Mouse (Mus musculus): ENCODE measurements around the gene Trappc3. TPM values are rescaled to one million over a fixed set of nuclear protein-coding genes. Genes with fewer than 3 reads are reported as not detected.

The Trappc3 gene
- polyA plus RNA-seq (2012) = 28.4 and 37.2 TPM in 2 replicates

GRCm38 (mm10) chr4:126262119-126262807 lies at the start of gene Trappc3:
Gene Trappc3, plus strand, starts transcription at chr4:126262325.

GRCm38 (mm10) chr4:126256131-126256791 lies 5.9 kb upstream of the Trappc3 start, which contains the start of gene Map7d1:
Gene Map7d1, minus strand, starts transcription at chr4:126256343.

GRCm38 (mm10) chr4:126286492-126286891 lies 24.4 kb downstream of the Trappc3 start, which contains the start of gene Col8a2:
Gene Col8a2, plus strand, starts transcription at chr4:126286793.

GRCm38 (mm10) chr4:126321111-126321853 lies 59.2 kb downstream of the Trappc3 start, which contains the start of gene Adprhl2:
Gene Adprhl2, minus strand, starts transcription at chr4:126321703.

GRCm38 (mm10) chr4:126325281-126325861 lies 63.2 kb downstream of the Trappc3 start, which contains the start of gene Tekt2:
Gene Tekt2, minus strand, starts transcription at chr4:126325688.

Other genes starting within 250 kb of the Trappc3 start
- 124 and 152 TPM in 2 replicates for gene Csf3r, start 237.8 kb upstream of the Trappc3 start, polyA plus RNA-seq (2012)
- gene Mrps15, start 215.4 kb upstream of the Trappc3 start, polyA plus RNA-seq (2012) = 215 and 226 TPM in 2 replicates
- 2.0 and 2.2 TPM in 2 replicates for gene Oscp1, start 203.8 kb upstream of the Trappc3 start, polyA plus RNA-seq (2012)
- gene Lsm10, start 165.7 kb upstream of the Trappc3 start, polyA plus RNA-seq (2012) = 9.4 and 12.7 TPM in 2 replicates
- 43.4 and 46.0 TPM in 2 replicates for gene Stk40, start 158.4 kb upstream of the Trappc3 start, polyA plus RNA-seq (2012)
- gene Eva1b, start 114.6 kb upstream of the Trappc3 start, polyA plus RNA-seq (2012) = 13.7 and 19.3 TPM in 2 replicates
- gene Sh3d21, start 98.8 kb upstream of the Trappc3 start, polyA plus RNA-seq (2012) = 0.52 and 0.73 TPM in 2 replicates
- gene Thrap3, start 59.6 kb upstream of the Trappc3 start, polyA plus RNA-seq (2012) = 156 and 255 TPM in 2 replicates
- 279 and 331 TPM in 2 replicates for gene Map7d1, start 6.0 kb upstream of the Trappc3 start, polyA plus RNA-seq (2012)
- gene Col8a2, start 24.5 kb downstream of the Trappc3 start, polyA plus RNA-seq (2012) = 0.03 TPM in 1 of 2 replicates, not detected in the other
- gene Adprhl2, start 59.4 kb downstream of the Trappc3 start, polyA plus RNA-seq (2012) = 61.8 and 65.3 TPM in 2 replicates
- gene Tekt2, start 63.4 kb downstream of the Trappc3 start, polyA plus RNA-seq (2012) = 0.48 TPM in 1 of 2 replicates, not detected in the other
- gene Ago3, start 167.2 kb downstream of the Trappc3 start, polyA plus RNA-seq (2012) = 3.5 and 6.5 TPM in 2 replicates
- 9.0 and 12.6 TPM in 2 replicates for gene Ago1, start 206.3 kb downstream of the Trappc3 start, polyA plus RNA-seq (2012)